In the genomic region with DNA sequence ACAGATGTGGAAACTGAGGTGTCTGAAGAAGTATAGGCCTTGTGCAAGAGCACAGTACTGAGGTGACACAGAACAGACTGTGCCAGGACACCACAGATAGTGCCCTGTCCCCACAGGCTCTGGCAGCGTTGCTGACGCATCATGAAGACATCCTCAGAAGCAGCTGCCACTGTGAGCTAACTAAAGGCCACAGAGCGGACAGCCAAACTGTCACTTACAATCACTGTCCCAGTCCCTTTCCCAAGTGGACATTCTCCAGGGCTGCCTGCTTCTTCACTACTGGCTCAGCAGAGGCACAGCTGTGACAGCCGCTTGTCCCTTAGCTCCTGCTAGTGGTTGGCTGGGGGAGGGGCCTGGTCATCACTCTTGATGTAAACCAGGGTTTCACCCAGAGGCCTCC, we compare ENCODE assay signal across 10 mouse cellular contexts. TPM values are rescaled to one million over a fixed set of nuclear protein-coding genes. Genes with fewer than 3 reads are reported as not detected.
DNase-seq lines count a peak whose midpoint lies in the region; ATAC-seq and TF ChIP-seq lines count a peak whose summit lies in the region.
"Had no signal": no experiment of that assay in that cellular context is flagged by ENCODE, and none has a peak within 500 bp of the region (broad histone marks: within the 10 kb centered on the region; RNA-seq: fewer than 3 reads in every experiment).

No protein-coding gene starts in this region.

- H3K9me3 ChIP-seq in heart, embryonic 15.5 days (replicated peaks), result no peaks in the 10 kb centered on the region
- H3K9me3 ChIP-seq in midbrain, postnatal 0 days (ENCODE audit: low read length), result no peaks in the 10 kb centered on the region
- no peaks in the 10 kb centered on the region for H3K9me3 ChIP-seq in midbrain, embryonic 13.5 days
- H3K9me3 ChIP-seq in limb, embryonic 14.5 days (ENCODE audit: control insufficient read depth, low read length), result no peaks in the 10 kb centered on the region

- no peak for TF ChIP-seq CTCF in midbrain, postnatal 0 days (IDR thresholded peaks at IDR 0.05)

- H3K27ac ChIP-seq in heart, embryonic 15.5 days, result peak overlapping the region; percentile 25; the same call in 1 of the 2 replicates
- no peak overlapping the region for H3K27ac ChIP-seq in midbrain, postnatal 0 days (ENCODE audit: low read depth, low read length)
- no peak overlapping the region for H3K27ac ChIP-seq in midbrain, embryonic 13.5 days
- H3K27ac ChIP-seq in limb, embryonic 14.5 days (replicated peaks; ENCODE audit: low read depth, low read length), result no peak overlapping the region

- H3K9ac ChIP-seq in heart, embryonic 15.5 days, result no peak overlapping the region
- no peak overlapping the region for H3K9ac ChIP-seq in midbrain, postnatal 0 days (replicated peaks; ENCODE audit: low read length, poor library complexity, severe bottlenecking)
- H3K9ac ChIP-seq in midbrain, embryonic 13.5 days (replicated peaks), result no peak overlapping the region
- H3K9ac ChIP-seq in limb, embryonic 14.5 days (ENCODE audit: low read depth, low read length, severe bottlenecking), result no peak overlapping the region

- no peaks in the 10 kb centered on the region for H3K27me3 ChIP-seq in heart, embryonic 15.5 days
- no peaks in the 10 kb centered on the region for H3K27me3 ChIP-seq in midbrain, postnatal 0 days (ENCODE audit: insufficient read depth, low read length)
- H3K27me3 ChIP-seq in midbrain, embryonic 13.5 days, result no peaks in the 10 kb centered on the region
- no peaks in the 10 kb centered on the region for H3K27me3 ChIP-seq in limb, embryonic 14.5 days (ENCODE audit: control insufficient read depth, insufficient read depth, low read length)

- ATAC-seq in heart, embryonic 15.5 days (replicated peaks; ENCODE audit: insufficient number of reproducible peaks, insufficient read depth, low FRiP score, low read depth), result peak; percentile 65
- ATAC-seq in midbrain, postnatal 0 days (ENCODE audit: low FRiP score), result no peak
- no peak for ATAC-seq in midbrain, embryonic 13.5 days
- no peak; the same call in 1 of the 2 replicates for ATAC-seq in limb, embryonic 14.5 days (ENCODE audit: low FRiP score, low read depth)
- ATAC-seq in megakaryocyte-erythroid progenitor cell, adult 5-6 weeks (replicated peaks; ENCODE audit: low FRiP score, low TSS enrichment, poor library complexity, severe bottlenecking), result no peak
- ATAC-seq: forebrain, embryonic 16.5 days had no signal

- H3K4me3 ChIP-seq in heart, embryonic 15.5 days, result no peak overlapping the region
- H3K4me3 ChIP-seq in midbrain, postnatal 0 days (ENCODE audit: low read depth, low read length), result no peak overlapping the region
- no peak overlapping the region for H3K4me3 ChIP-seq in midbrain, embryonic 13.5 days (replicated peaks)
- H3K4me3 ChIP-seq in limb, embryonic 14.5 days (replicated peaks; ENCODE audit: low read length), result no peak overlapping the region

- no peak for TF ChIP-seq POLR2A in limb, embryonic 14.5 days (IDR thresholded peaks at IDR 0.05; ENCODE audit: borderline replicate concordance, extremely low read depth, insufficient read depth, insufficient read length)

- DNase-seq in heart, postnatal 36 days, result no peak
- DNase-seq in midbrain, postnatal 0 days (ENCODE audit: low spot score), result peak; percentile 41
- DNase-seq in limb, embryonic 14.5 days (ENCODE audit: low spot score), result peak; percentile 30
- DNase-seq in embryo, embryonic 10.5 days (ENCODE audit: low spot score), result no peak
- no peak for DNase-seq in embryo, embryonic 11 days
- DNase-seq: kidney, adult 11 months had no signal

- H3K4me1 ChIP-seq in heart, embryonic 15.5 days (replicated peaks), result peaks cover 15% of the 10 kb centered on the region
- H3K4me1 ChIP-seq in midbrain, postnatal 0 days (ENCODE audit: insufficient read depth, low read length), result no peaks in the 10 kb centered on the region
- peaks cover 9% of the 10 kb centered on the region; the same call in 1 of the 2 replicates for H3K4me1 ChIP-seq in midbrain, embryonic 13.5 days (replicated peaks)
- no peaks in the 10 kb centered on the region for H3K4me1 ChIP-seq in limb, embryonic 14.5 days (ENCODE audit: control insufficient read depth, insufficient read depth, low read length)

- intact Hi-C loops in heart, postnatal 36 days (cut with DNase I), result no loop called here

- H3K36me3 ChIP-seq in heart, embryonic 15.5 days, result no peaks in the 10 kb centered on the region
- no peaks in the 10 kb centered on the region for H3K36me3 ChIP-seq in midbrain, postnatal 0 days (ENCODE audit: insufficient read depth, low read length)
- H3K36me3 ChIP-seq in midbrain, embryonic 13.5 days, result no peaks in the 10 kb centered on the region
- H3K36me3 ChIP-seq in limb, embryonic 14.5 days (ENCODE audit: control insufficient read depth, insufficient read depth, low read length), result no peaks in the 10 kb centered on the region

- whole genome bisulfite sequencing in heart, embryonic 15.5 days, result 26% methylated on average over 4 of the region's 4 CpGs
- WGBS in midbrain, postnatal 0 days, result 74% methylated on average over 4 of the region's 4 CpGs
- 80% methylated on average over 4 of the region's 4 CpGs for WGBS in midbrain, embryonic 13.5 days
- 67% methylated on average over 4 of the region's 4 CpGs for WGBS in limb, embryonic 14.5 days

- no peak overlapping the region for H3K4me2 ChIP-seq in heart, embryonic 15.5 days
- no peak overlapping the region for H3K4me2 ChIP-seq in midbrain, postnatal 0 days (ENCODE audit: low read depth, low read length, poor library complexity, severe bottlenecking)
- no peak overlapping the region for H3K4me2 ChIP-seq in midbrain, embryonic 13.5 days (replicated peaks)
- no peak overlapping the region for H3K4me2 ChIP-seq in limb, embryonic 14.5 days (replicated peaks; ENCODE audit: low read depth, low read length, severe bottlenecking)

RNA-seq across cellular contexts. Expression of gene Afap1l2, which starts 33.9 kb away (rescaled TPM):
- 2.6 and 5.4 TPM in 2 replicates for polyA plus RNA-seq in heart, embryonic 15.5 days (2015; fragmentation: Nextera tagmentation; extraction: Ambion mirVana)
- total RNA-seq in heart, postnatal 36 days (2021), result 1 to 10 TPM; 4.6 to 4.9 TPM
- 13.2 and 15.3 TPM in 2 replicates for total RNA-seq in midbrain, postnatal 0 days (2014; rRNA removed)
- 8.1 and 10.8 TPM in 2 replicates for polyA plus RNA-seq in midbrain, postnatal 0 days (2015; fragmentation: Nextera tagmentation; extraction: Ambion mirVana)
- 5.5 TPM in 2 replicates for polyA plus RNA-seq in midbrain, embryonic 13.5 days (2015; fragmentation: Nextera tagmentation; extraction: Ambion mirVana)
- 6.8 and 7.0 TPM in 2 replicates for polyA plus RNA-seq in limb, embryonic 14.5 days (2012; rRNA removed)
- 6.8 and 9.2 TPM in 2 replicates for polyA plus RNA-seq in limb, embryonic 14.5 days (2014; fragmentation: Nextera tagmentation; extraction: Ambion mirVana)
- total RNA-seq in megakaryocyte-erythroid progenitor cell, adult 5-6 weeks (2014; fragmentation: Nextera tagmentation), result not detected in 2 replicates
- 0.47 TPM in 1 of 2 replicates, not detected in the other for total RNA-seq in megakaryocyte-erythroid progenitor cell, adult 5-6 weeks (2017)

Comparison
In these comparisons a context has a peak if more than half of its experiments do, and no peak if none do; other contexts are left out.
1. DNase-seq: peak in midbrain, postnatal 0 days (single experiment) and limb, embryonic 14.5 days (single experiment); none in heart, postnatal 36 days (0 of 2), embryo, embryonic 10.5 days (single experiment) and embryo, embryonic 11 days (single experiment).